Mouse (Mus musculus) myocyte (in vitro differentiated cells): ENCODE data around the gene 1700019A02Rik. TPM values are rescaled to one million over a fixed set of nuclear protein-coding genes. Genes with fewer than 3 reads are reported as not detected.

Experiments
- H3K27me3 ChIP-seq: one replicate; pipeline ENCODE4 v1.6.1; 2011; ENCODE audit not compliant: control insufficient read depth, insufficient read depth, insufficient read length
- H3K36me3 ChIP-seq: one replicate; pipeline ENCODE4 v1.6.1; 2011; ENCODE audit not compliant: control insufficient read depth, insufficient read depth
- H3K4me2 ChIP-seq: one replicate; pipeline ENCODE4 v1.6.1; 2011; ENCODE audit warnings: low read depth, control low read depth
- H3K4me3 ChIP-seq: one replicate; pipeline ENCODE4 v1.5.1; 2011; ENCODE audit warnings: mild to moderate bottlenecking, control low read depth, moderate library complexity
- H3K79me2 ChIP-seq: one replicate; pipeline ENCODE4 v1.6.1; 2011; ENCODE audit not compliant: control insufficient read depth, insufficient read depth
- H3ac ChIP-seq: one replicate; pipeline ENCODE4 v1.6.1; 2011; ENCODE audit not compliant: control insufficient read depth, insufficient read length
- CEBPB ChIP-seq: IDR thresholded peaks from 2 replicates; pipeline ENCODE4 v1.6.1; 2011; ENCODE audit warnings: mild to moderate bottlenecking, moderate library complexity; ENCODE audit not compliant: poor library complexity, insufficient read depth, severe bottlenecking
- E2F4 ChIP-seq: IDR thresholded peaks from one replicate; pipeline ENCODE4 v1.6.1; 2011; ENCODE audit warnings: mild to moderate bottlenecking, control low read depth, moderate library complexity; ENCODE audit not compliant: insufficient read depth
- MAX ChIP-seq: IDR thresholded peaks from one replicate; pipeline ENCODE4 v1.6.1; 2011; ENCODE audit warnings: low read depth, mild to moderate bottlenecking, control low read depth
- MYOD1 ChIP-seq, 3 experiments: IDR thresholded peaks; one replicate each; pipeline ENCODE4 v1.6.1; 2011; ENCODE audit warnings: control low read depth in 2 of 3, low read depth in 2 of 3, mild to moderate bottlenecking in 2 of 3, moderate library complexity in 1 of 3; ENCODE audit not compliant: insufficient read length in 2 of 3, control insufficient read depth in 1 of 3
- MYOG ChIP-seq, 3 experiments: IDR thresholded peaks; one replicate each; pipeline ENCODE4 v1.6.1; 2011; ENCODE audit warnings: control low read depth in 2 of 3, low read depth in 2 of 3, mild to moderate bottlenecking in 2 of 3; ENCODE audit not compliant: insufficient read length in 2 of 3, control insufficient read depth in 1 of 3, insufficient read depth in 1 of 3
- POLR2A ChIP-seq: IDR thresholded peaks from one replicate; pipeline ENCODE4 v1.6.1; 2011; ENCODE audit warnings: low read depth, mild to moderate bottlenecking, control low read depth, moderate library complexity; ENCODE audit not compliant: insufficient read length
- POLR2AphosphoS2 ChIP-seq: IDR thresholded peaks from one replicate; pipeline ENCODE4 v1.6.1; 2011; ENCODE audit warnings: low read depth, control low read depth; ENCODE audit not compliant: insufficient read length
- REST ChIP-seq: IDR thresholded peaks from one replicate; pipeline ENCODE4 v1.6.1; 2011; ENCODE audit warnings: mild to moderate bottlenecking, control low read depth, moderate library complexity; ENCODE audit not compliant: insufficient read depth, insufficient read length
- SRF ChIP-seq: IDR thresholded peaks from one replicate; pipeline ENCODE4 v1.6.1; 2011; ENCODE audit warnings: low read depth; ENCODE audit not compliant: control insufficient read depth, insufficient read length
- TCF12 ChIP-seq: IDR thresholded peaks from one replicate; pipeline ENCODE4 v1.6.1; 2011; ENCODE audit warnings: mild to moderate bottlenecking, control low read depth; ENCODE audit not compliant: poor library complexity, insufficient read depth, severe bottlenecking
- TCF3 ChIP-seq: IDR thresholded peaks from one replicate; pipeline ENCODE4 v1.6.1; 2011; ENCODE audit warnings: low read depth, control low read depth; ENCODE audit not compliant: insufficient read length
- USF1 ChIP-seq: IDR thresholded peaks from one replicate; pipeline ENCODE4 v1.6.1; 2011; ENCODE audit warnings: low read depth, mild to moderate bottlenecking, control low read depth, moderate library complexity
- polyA plus RNA-seq: library from polyadenylated mRNA; unstranded; fragments of >200 nt; fragmentation: generic; extraction: Trizol; gene quantifications from one replicate; pipeline ENCODE4 v1.2.1, GENCODE M21; 2012; ENCODE audit warnings: missing spikeins

Gene 1700019A02Rik
- polyA plus RNA-seq, 1 experiment = not detected

GRCm38 (mm10) chr1:53186301-53186700 lies 1.1 kb downstream of the 1700019A02Rik start:
- Histone ChIP-seq H3K36me3 (no peaks in the 10 kb centered on the region), H3K4me2 (no peak overlapping the region), H3K27me3 (no peaks in the 10 kb centered on the region), H3K4me3 (no peak overlapping the region), H3K79me2 (no peaks in the 10 kb centered on the region), H3ac (no peak overlapping the region)
- TF ChIP-seq SRF (no peak), POLR2A (no peak), MYOG (IDR thresholded peaks at IDR 0.05; ENCODE audit: control insufficient read depth in 1 of 3, insufficient read depth in 1 of 3, insufficient read length in 2 of 3, low read depth in 2 of 3) (no peak), E2F4 (no peak), POLR2AphosphoS2 (no peak), MYOD1 (IDR thresholded peaks at IDR 0.05; ENCODE audit: control insufficient read depth in 1 of 3, insufficient read length in 2 of 3, low read depth in 2 of 3) (no peak), CEBPB (no peak), MAX (no peak), REST (no peak), TCF3 (no peak), USF1 (no peak), TCF12 (no peak)

- H3ac ChIP-seq = no peak overlapping the region
- no peaks in the 10 kb centered on the region for H3K36me3 ChIP-seq
- H3K79me2 ChIP-seq = no peaks in the 10 kb centered on the region
- no peak overlapping the region for H3K4me3 ChIP-seq
- peak; percentile 34 for TF ChIP-seq TCF12
- no peak for TF ChIP-seq E2F4
- TF ChIP-seq MYOD1 (IDR thresholded peaks at IDR 0.05; ENCODE audit: control insufficient read depth in 1 of 3, insufficient read length in 2 of 3, low read depth in 2 of 3) = peak in 2 of 3 experiments; percentile 76 to 78
- TF ChIP-seq MAX = no peak
- H3K27me3 ChIP-seq = no peaks in the 10 kb centered on the region
- no peak overlapping the region for H3K4me2 ChIP-seq
These were observed 29.7 kb downstream of the 1700019A02Rik start for GRCm38 (mm10) chr1:53157715-53158114.

GRCm38 (mm10) chr1:53123066-53123465 lies 64.4 kb downstream of the 1700019A02Rik start:
- no peaks in the 10 kb centered on the region for H3K79me2 ChIP-seq
- TF ChIP-seq USF1 (no peak), POLR2AphosphoS2 (no peak), E2F4 (no peak), TCF3 (no peak), MYOG (IDR thresholded peaks at IDR 0.05; ENCODE audit: control insufficient read depth in 1 of 3, insufficient read depth in 1 of 3, insufficient read length in 2 of 3, low read depth in 2 of 3) (no peak), REST (no peak), POLR2A (no peak), TCF12 (no peak), SRF (no peak), CEBPB (no peak), MAX (no peak), MYOD1 (IDR thresholded peaks at IDR 0.05; ENCODE audit: control insufficient read depth in 1 of 3, insufficient read length in 2 of 3, low read depth in 2 of 3) (no peak)
- H3K4me2 ChIP-seq = no peak overlapping the region
- no peaks in the 10 kb centered on the region for H3K27me3 ChIP-seq
- H3K36me3 ChIP-seq = no peaks in the 10 kb centered on the region
- H3ac ChIP-seq = no peak overlapping the region
- no peak overlapping the region for H3K4me3 ChIP-seq

DNA sequence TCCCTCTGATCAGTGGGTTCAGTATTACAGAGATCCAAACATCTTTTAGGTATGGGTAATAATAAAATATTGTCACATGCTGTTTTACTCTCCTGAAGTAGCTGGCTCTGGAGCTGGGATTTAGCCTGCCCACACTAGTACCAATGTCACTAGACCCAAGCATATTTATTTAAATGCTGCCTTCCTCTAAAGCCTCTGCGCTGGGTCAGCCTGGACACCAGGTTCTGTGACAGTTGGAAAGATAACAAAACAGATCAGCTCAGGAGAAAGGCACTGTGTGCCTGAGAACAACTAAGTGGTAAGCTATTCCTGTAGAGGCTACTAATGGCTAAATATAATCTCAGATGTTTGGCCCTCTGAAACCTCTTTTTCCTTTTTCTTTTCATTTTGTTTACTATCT lies 76.9 kb downstream of the 1700019A02Rik start:
- H3K4me2 ChIP-seq = no peak overlapping the region
- H3K36me3 ChIP-seq = no peaks in the 10 kb centered on the region
- no peaks in the 10 kb centered on the region for H3K79me2 ChIP-seq
- H3K27me3 ChIP-seq = no peaks in the 10 kb centered on the region
- H3ac ChIP-seq = no peak overlapping the region
- TF ChIP-seq E2F4 (no peak), SRF (no peak), MYOG (IDR thresholded peaks at IDR 0.05; ENCODE audit: control insufficient read depth in 1 of 3, insufficient read depth in 1 of 3, insufficient read length in 2 of 3, low read depth in 2 of 3) (no peak), POLR2A (no peak), TCF12 (no peak)
- H3K4me3 ChIP-seq = no peak overlapping the region

Other genes starting within 250 kb of the 1700019A02Rik start
- gene 1700019D03Rik, start 167.5 kb downstream of the 1700019A02Rik start, polyA plus RNA-seq = 0.01 TPM
- gene Mstn, start 126.0 kb downstream of the 1700019A02Rik start, polyA plus RNA-seq = 0.02 TPM
- gene Pms1, start 109.4 kb upstream of the 1700019A02Rik start, polyA plus RNA-seq = 1.4 TPM
- 6.1 TPM for gene Ormdl1, start 109.5 kb upstream of the 1700019A02Rik start, polyA plus RNA-seq
- gene Gm28778, start 109.5 kb upstream of the 1700019A02Rik start, polyA plus RNA-seq = not detected
- 6.1 TPM for gene Osgepl1, start 126.0 kb upstream of the 1700019A02Rik start, polyA plus RNA-seq
- gene Asdurf, start 165.0 kb upstream of the 1700019A02Rik start, polyA plus RNA-seq = not detected
- gene Gm28551, start 165.0 kb upstream of the 1700019A02Rik start, polyA plus RNA-seq = 0.04 TPM
- 40.6 TPM for gene Asnsd1, start 165.1 kb upstream of the 1700019A02Rik start, polyA plus RNA-seq